Mouse (Mus musculus): ENCODE data around the gene Acss2. TPM values are rescaled to one million over a fixed set of nuclear protein-coding genes. Genes with fewer than 3 reads are reported as not detected.

Acss2 gene
- polyA plus RNA-seq, 1 experiment from 2014 or later: 13.0 TPM

DNA sequence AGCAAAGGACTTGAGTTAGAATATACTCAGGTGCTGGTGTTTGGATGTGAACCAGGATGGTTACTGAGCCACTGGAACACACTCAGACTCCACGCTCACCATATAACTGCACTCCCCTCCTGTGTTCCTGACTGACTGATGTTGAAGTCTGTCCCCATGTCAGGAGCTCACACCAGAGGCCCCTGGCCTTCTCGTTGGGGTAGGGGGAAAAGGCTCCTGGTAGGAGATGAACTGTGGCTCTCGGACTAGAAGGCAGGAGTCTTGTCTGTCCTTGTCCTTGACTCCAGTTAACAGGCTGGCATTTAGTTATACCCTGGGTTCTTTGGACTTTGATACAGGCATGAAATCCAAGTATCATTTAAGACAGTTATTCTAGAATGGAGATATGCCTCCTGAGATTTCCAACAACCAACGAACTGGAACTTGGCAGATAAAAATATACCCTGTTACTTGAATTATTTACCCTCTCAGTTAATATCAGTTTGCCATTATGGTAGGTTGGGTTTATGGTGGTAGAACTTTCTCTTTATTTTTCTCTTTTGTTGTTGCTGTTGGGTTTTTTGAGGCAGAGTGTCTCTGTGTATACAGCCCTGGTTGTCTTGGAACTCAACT, 64.7 kb downstream of the Acss2 start:
- H3K4me3 ChIP-seq (replicated peaks): no peak overlapping the region
- no peak overlapping the region for H3K27ac ChIP-seq
- H3K4me2 ChIP-seq: no peak overlapping the region
- no peak overlapping the region for H3K9ac ChIP-seq
- 78% methylated on average over 4 of the region's 4 CpGs for WGBS
- H3K36me3 ChIP-seq: peaks cover 5% of the 10 kb centered on the region; the same call in 1 of the 2 replicates
- no peaks in the 10 kb centered on the region for H3K9me3 ChIP-seq (replicated peaks)
- no peaks in the 10 kb centered on the region for H3K27me3 ChIP-seq
- no peak for ATAC-seq (replicated peaks; ENCODE audit: low FRiP score)
- no peaks in the 10 kb centered on the region for H3K4me1 ChIP-seq

DNA sequence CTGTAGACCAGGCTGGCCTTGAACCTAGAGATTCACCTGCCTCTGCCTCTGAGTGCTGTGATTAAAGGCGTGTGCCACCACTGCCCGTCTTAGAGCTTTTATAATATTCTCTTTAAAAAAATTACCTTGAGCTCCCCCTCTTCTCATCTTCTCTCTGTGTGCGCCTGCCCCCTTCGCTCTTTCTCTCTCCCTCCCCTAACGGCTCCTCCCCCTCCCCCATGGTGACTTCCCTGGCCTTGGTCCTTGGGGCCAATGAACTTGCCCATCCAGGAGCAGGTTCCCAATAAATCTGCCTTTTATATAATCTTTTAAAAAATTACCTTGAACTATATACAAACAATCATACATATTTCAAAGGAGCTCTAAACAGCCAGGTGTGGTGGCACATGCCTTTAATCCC, 65.2 kb downstream of the Acss2 start:
- Histone ChIP-seq H3K4me2 (no peak overlapping the region), H3K36me3 (peaks cover 4% of the 10 kb centered on the region; the same call in 1 of the 2 replicates), H3K9me3 (replicated peaks) (no peaks in the 10 kb centered on the region), H3K27me3 (no peaks in the 10 kb centered on the region), H3K4me3 (replicated peaks) (no peak overlapping the region), H3K4me1 (no peaks in the 10 kb centered on the region), H3K27ac (no peak overlapping the region), H3K9ac (no peak overlapping the region)
- ATAC-seq (replicated peaks; ENCODE audit: low FRiP score): no peak
- 88% methylated on average over 5 of the region's 5 CpGs for WGBS

DNA sequence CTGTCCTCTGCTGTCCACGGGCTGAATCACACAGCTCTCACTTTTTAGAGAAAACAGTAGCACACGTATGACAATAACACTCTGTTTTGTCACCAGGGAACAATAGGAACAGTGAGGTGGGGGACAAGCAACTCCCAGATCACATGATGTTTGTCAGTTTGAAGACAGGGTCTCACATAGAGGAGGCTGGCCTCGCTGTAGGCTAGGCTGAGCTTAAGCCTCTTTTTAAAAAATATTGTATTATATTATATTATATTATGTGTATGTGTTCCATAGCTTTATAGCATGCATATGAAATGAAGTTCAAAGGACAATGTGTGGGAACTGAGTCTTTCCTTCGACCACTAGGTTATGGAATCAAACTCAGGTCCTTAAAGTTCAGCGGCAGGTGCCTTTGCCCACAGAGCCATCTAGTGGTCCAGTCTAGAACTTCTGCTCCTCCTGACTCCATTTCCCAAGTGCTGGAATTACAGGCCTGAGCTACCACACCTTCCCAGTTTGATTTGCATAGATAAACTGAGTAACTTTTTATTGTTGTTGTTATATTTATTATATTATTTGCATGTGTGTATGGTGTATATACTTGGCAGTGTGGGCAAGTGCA, 66.3 kb downstream of the Acss2 start:
- Histone ChIP-seq H3K4me1 (no peaks in the 10 kb centered on the region), H3K27me3 (no peaks in the 10 kb centered on the region), H3K9me3 (replicated peaks) (no peaks in the 10 kb centered on the region), H3K4me3 (replicated peaks) (no peak overlapping the region), H3K9ac (no peak overlapping the region), H3K4me2 (no peak overlapping the region), H3K36me3 (peaks cover 4% of the 10 kb centered on the region; the same call in 1 of the 2 replicates), H3K27ac (no peak overlapping the region)
- WGBS: 48% methylated on average over 5 of the region's 5 CpGs
- ATAC-seq (replicated peaks; ENCODE audit: low FRiP score): no peak

DNA sequence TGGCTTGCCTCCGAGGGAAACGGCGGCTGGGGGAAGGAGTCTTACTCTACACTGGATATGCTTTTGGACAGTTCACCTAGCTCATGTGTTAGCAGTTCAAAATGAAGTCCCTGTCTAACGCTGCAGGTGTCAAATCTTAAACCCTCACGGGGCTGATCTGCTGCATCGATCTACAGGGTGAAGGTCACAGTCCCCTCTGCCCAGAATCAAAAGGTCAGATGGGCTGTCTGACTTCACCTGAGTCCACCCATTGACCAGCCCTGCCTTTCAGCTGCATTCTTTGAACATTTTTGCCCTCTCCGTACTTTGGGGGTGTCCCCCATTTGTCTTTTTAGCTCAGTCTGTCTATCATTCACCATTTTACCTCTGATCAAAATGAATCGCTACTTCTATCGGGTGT, 67.3 kb downstream of the Acss2 start:
- H3K36me3 ChIP-seq: peaks cover 4% of the 10 kb centered on the region; the same call in 1 of the 2 replicates
- H3K27me3 ChIP-seq: no peaks in the 10 kb centered on the region
- no peak overlapping the region for H3K4me3 ChIP-seq (replicated peaks)
- WGBS: 90% methylated on average over 9 of the region's 9 CpGs
- no peak overlapping the region for H3K4me2 ChIP-seq
- H3K27ac ChIP-seq: no peak overlapping the region
- H3K9me3 ChIP-seq (replicated peaks): no peaks in the 10 kb centered on the region
- H3K9ac ChIP-seq: no peak overlapping the region
- no peaks in the 10 kb centered on the region for H3K4me1 ChIP-seq
- ATAC-seq (replicated peaks; ENCODE audit: low FRiP score): no peak

DNA sequence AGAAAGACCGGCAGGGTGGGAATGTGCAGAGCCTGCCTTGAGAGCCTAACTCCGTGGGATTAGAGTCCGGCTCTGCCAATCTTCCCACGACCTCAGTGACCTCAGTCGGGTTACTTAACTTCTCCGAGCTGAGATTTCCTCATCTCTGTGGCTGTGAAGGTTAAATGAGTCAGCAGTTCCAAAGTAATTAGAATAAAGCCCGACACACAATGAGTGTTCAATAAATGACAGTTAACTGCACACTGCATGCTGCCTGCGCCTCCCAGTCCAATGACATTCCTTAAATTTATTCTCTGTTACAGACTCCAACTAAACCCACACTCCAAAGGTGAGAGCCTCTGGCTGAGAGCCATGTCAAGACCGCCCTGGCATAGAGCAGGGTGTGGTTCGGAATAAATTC, 67.7 kb downstream of the Acss2 start:
- Histone ChIP-seq H3K4me2 (no peak overlapping the region), H3K9me3 (replicated peaks) (no peaks in the 10 kb centered on the region), H3K27me3 (no peaks in the 10 kb centered on the region), H3K4me1 (no peaks in the 10 kb centered on the region), H3K36me3 (peaks cover 3% of the 10 kb centered on the region; the same call in 1 of the 2 replicates), H3K4me3 (replicated peaks) (no peak overlapping the region), H3K9ac (no peak overlapping the region), H3K27ac (no peak overlapping the region)
- WGBS: 69% methylated on average over 10 of the region's 10 CpGs
- no peak for ATAC-seq (replicated peaks; ENCODE audit: low FRiP score)

DNA sequence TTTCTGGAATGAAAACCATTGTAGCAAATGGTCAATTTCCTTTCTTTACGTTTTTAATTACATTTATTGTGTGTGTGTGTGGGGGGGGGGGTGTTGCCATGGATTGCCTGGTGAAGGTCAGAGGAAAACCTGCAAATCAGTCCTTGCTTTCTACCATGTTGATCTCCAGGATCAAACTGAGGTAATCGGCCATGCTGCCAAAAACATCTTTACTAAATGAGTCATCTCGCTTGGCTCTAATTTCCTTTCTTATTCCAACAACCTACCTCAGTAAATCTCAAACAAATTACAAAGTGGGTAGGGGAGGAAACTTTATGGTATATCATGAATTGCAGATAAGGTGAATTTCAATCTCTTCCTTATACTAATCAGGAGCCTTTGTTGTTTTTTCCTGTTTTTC, 70.4 kb downstream of the Acss2 start:
- 69% methylated on average over 3 of the region's 3 CpGs for WGBS
- H3K9ac ChIP-seq: no peak overlapping the region
- H3K4me3 ChIP-seq (replicated peaks): no peak overlapping the region
- H3K4me1 ChIP-seq: peaks cover 13% of the 10 kb centered on the region
- no peak overlapping the region for H3K27ac ChIP-seq
- no peaks in the 10 kb centered on the region for H3K36me3 ChIP-seq
- H3K27me3 ChIP-seq: no peaks in the 10 kb centered on the region
- H3K9me3 ChIP-seq (replicated peaks): no peaks in the 10 kb centered on the region
- no peak for ATAC-seq (replicated peaks; ENCODE audit: low FRiP score)
- H3K4me2 ChIP-seq: no peak overlapping the region

DNA sequence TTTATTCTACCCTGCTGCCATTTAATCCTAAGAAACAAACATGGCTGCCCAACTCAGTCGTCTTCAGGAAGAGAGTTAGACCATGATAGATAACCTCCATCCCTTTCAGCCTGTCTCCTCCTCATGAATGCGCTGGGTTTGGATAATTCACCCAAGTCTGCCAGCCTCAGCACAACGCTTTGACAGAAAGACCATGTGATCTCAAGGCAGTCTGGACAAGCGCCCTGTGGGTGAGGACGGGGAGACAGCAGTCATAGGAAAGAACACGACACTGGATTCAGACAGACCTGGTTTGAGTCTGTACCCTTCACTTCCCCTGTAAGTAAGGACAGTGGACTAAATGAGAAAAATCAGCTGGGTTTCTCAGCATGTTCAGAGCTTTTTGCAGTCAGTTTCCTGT, 71.8 kb downstream of the Acss2 start:
- H3K9me3 ChIP-seq (replicated peaks): no peaks in the 10 kb centered on the region
- WGBS: 77% methylated on average over 6 of the region's 6 CpGs
- no peaks in the 10 kb centered on the region for H3K27me3 ChIP-seq
- H3K27ac ChIP-seq: no peak overlapping the region
- no peak overlapping the region for H3K9ac ChIP-seq
- ATAC-seq (replicated peaks; ENCODE audit: low FRiP score): no peak
- peaks cover 15% of the 10 kb centered on the region for H3K4me1 ChIP-seq
- H3K36me3 ChIP-seq: no peaks in the 10 kb centered on the region
- H3K4me3 ChIP-seq (replicated peaks): no peak overlapping the region
- H3K4me2 ChIP-seq: no peak overlapping the region

DNA sequence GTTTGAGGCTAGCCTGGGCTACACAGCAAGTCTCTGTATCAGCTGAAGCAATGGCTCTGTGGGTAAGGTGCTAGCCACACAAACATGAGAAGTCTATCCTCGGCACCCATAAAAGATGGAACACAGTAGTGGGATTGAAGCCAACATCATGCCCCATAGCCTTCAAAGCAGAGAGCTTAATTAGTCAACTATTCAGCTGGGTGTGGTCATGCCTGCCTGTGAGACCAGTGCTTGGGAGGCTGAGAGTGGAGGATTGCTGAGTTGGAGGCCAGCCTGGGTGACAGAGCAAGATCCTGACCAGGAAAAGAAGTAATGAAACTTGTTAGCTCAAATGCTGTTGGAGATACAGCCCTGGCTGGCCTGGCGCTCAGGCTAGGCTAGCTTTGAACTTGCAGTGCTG, 73.1 kb downstream of the Acss2 start:
- no peak overlapping the region for H3K9ac ChIP-seq
- H3K9me3 ChIP-seq (replicated peaks): no peaks in the 10 kb centered on the region
- no peaks in the 10 kb centered on the region for H3K27me3 ChIP-seq
- no peak overlapping the region for H3K4me3 ChIP-seq (replicated peaks)
- H3K4me1 ChIP-seq: peaks cover 15% of the 10 kb centered on the region
- no peak overlapping the region for H3K27ac ChIP-seq
- 90% methylated on average over 2 of the region's 2 CpGs for WGBS
- ATAC-seq (replicated peaks; ENCODE audit: low FRiP score): no peak
- no peaks in the 10 kb centered on the region for H3K36me3 ChIP-seq
- peak overlapping the region; percentile 76; the same call in 1 of the 2 replicates for H3K4me2 ChIP-seq

DNA sequence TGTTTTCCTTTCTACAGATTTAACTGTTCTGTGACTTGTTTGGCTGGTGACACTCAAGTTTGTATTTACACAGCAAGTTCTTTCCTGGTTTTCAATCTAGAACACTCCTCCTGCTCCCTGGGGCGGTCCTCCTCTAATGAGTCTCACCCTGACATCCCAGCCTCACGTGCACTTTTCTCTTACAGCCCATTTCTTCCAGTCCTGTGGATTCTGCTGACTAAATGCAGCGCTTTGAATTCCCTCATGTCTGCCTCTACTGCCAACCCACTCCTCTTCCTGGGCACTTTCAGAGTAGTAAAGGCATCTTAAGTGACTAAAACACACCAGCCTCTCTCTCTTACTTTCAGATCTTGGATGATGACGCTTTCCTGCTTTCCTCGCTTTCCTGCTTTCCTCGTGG, 73.9 kb downstream of the Acss2 start:
- ATAC-seq (replicated peaks; ENCODE audit: low FRiP score): no peak
- 5% methylated on average over 6 of the region's 6 CpGs for WGBS
- no peaks in the 10 kb centered on the region for H3K36me3 ChIP-seq

DNA sequence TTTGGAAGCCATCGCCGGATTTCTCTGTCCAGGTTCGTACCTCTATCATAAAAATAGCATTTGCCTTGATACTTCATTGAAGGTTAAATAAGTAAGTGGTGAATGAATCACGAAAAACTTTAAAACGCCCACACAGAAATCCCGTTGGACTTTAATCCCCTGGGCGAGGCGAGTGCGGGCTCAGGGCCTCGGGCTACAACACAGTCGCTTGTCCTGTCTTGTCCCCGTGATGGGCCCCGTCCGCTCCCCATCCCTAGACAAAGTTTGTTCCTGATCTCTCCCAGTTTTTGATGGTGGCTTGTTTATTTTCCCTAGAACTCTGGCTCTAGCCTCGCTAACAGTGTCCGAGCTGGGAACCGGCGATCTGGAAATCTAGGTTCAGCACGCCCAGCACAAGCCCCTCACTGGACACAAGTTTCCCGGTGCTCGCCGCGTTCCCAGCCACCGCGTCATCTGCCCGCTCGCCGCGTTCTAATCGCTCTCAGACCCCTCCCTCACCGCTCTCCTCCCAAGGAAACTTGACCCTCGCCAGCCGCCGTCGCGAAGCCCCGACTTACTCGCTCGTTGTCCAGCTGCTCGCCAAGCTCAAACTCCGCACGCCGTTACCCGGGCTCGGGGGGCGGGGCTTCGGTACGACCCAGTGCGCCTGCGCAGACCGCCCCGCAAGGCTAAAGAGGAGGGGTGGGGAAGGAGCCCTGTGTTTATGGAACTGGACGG, 74.5 kb downstream of the Acss2 start, which contains the start of gene Gss:
Gss (minus strand) TSS at position 674 of the 717 bp plus-strand sequence.
- Histone ChIP-seq H3K4me2 (peak within 1 kb of the TSS; percentile 76), H3K27ac (peak within 1 kb of the TSS; percentile 91), H3K36me3 (no peaks in the 10 kb centered on the region), H3K27me3 (no peaks in the 10 kb centered on the region), H3K9me3 (replicated peaks) (no peaks in the 10 kb centered on the region), H3K9ac (peak within 1 kb of the TSS; percentile 70), H3K4me3 (replicated peaks) (peak within 1 kb of the TSS; percentile 71), H3K4me1 (peaks cover 18% of the 10 kb centered on the region)
- ATAC-seq (replicated peaks; ENCODE audit: low FRiP score): peak; percentile 95
- under 1% methylated on average over 53 of the region's 53 CpGs for WGBS

More for the DNA sequence above, 73.9 kb downstream of the Acss2 start:
- Histone ChIP-seq H3K9ac (peak overlapping the region; percentile 70), H3K9me3 (replicated peaks) (no peaks in the 10 kb centered on the region), H3K27me3 (no peaks in the 10 kb centered on the region), H3K4me2 (peak overlapping the region; percentile 76), H3K4me1 (peaks cover 15% of the 10 kb centered on the region), H3K27ac (peak overlapping the region; percentile 91), H3K4me3 (replicated peaks) (peak overlapping the region; percentile 71)

DNA sequence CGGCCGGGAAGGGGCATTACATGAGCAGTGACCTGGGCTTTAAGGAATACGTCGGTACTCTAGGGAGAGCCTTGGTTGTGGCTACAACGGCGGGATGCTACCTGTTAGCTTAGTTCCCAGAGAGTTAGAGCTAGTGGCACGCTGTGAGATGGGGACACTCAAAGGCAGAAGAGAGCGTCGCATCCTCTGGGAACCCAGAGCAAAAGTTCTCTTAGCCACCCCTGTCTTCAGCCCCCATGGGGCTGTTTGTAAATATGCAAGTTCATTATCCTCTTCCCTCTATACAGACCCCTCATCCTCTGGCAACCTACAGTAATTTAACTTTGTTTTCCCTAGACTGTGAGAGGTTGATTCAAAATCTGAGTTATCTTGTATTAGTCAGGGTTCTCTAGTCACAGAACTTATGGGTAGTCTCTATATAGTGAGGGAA, 75.1 kb downstream of the Acss2 start:
- no peak for ATAC-seq (replicated peaks; ENCODE audit: low FRiP score)
- 2% methylated on average over 9 of the region's 9 CpGs for WGBS
- peaks cover 18% of the 10 kb centered on the region for H3K4me1 ChIP-seq

DNA sequence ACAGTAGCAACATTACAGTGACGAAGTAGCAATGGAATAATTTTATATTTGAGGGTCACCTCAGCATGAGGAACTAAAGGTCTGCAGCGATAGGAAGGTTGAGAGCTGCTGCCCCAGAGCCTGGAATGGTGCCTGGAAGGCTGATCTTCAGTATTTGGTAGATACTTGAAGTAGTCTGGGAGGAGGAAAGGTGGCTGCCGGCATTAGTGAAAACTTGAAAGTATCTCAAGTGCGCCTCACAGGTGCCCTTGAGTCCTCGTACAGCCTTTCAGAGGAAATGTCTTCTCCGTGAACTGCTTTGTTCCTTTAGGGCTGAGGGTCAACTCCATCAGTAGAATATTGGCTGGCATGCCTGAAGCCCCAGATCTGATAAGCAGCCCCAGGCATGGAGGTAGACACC, 77.8 kb downstream of the Acss2 start:
- 85% methylated on average over 6 of the region's 6 CpGs for WGBS
- Histone ChIP-seq H3K4me1 (peaks cover 18% of the 10 kb centered on the region), H3K4me3 (replicated peaks) (no peak overlapping the region), H3K27ac (no peak overlapping the region), H3K27me3 (no peaks in the 10 kb centered on the region), H3K36me3 (no peaks in the 10 kb centered on the region), H3K9me3 (replicated peaks) (no peaks in the 10 kb centered on the region), H3K9ac (no peak overlapping the region), H3K4me2 (no peak overlapping the region)
- no peak for ATAC-seq (replicated peaks; ENCODE audit: low FRiP score)

More for the DNA sequence above, 75.1 kb downstream of the Acss2 start:
- peak overlapping the region; percentile 76 for H3K4me2 ChIP-seq
- H3K9me3 ChIP-seq (replicated peaks): no peaks in the 10 kb centered on the region
- no peaks in the 10 kb centered on the region for H3K36me3 ChIP-seq
- peak overlapping the region; percentile 71 for H3K4me3 ChIP-seq (replicated peaks)
- peak overlapping the region; percentile 76 for H3K27ac ChIP-seq
- H3K27me3 ChIP-seq: no peaks in the 10 kb centered on the region
- H3K9ac ChIP-seq: peak overlapping the region; percentile 68

Measured in kidney, embryonic 15.5 days (tissue).